Mouse (Mus musculus): ENCODE data around the gene Shc2.

DNA sequence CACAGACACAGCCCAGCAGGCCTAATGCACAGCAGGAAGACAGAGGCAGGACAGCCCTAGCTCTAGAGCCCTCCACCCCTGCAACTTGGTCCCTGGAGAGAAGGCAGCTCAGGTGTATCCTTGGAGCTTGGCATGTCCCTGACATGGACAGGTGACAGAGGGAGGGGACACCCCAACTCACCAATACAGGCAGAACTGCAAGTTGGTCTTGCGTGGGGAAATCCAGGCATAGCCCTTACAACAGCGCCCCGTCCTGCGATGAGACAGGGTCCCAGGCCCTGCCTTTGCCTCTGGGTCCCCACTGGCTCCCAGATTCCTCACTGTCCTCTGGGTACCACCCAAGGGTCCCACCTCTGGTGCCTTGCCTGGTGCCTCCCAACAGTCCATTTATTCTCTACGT is 52.0 kb downstream of the Shc2 start:
- no peak for TF ChIP-seq CTCF (IDR thresholded peaks at IDR 0.05; ENCODE audit: insufficient read depth, low read depth, low read length)
- no peak for TF ChIP-seq POLR2A (IDR thresholded peaks at IDR 0.05; ENCODE audit: insufficient read depth, low read depth, low read length)
